Mouse (Mus musculus) spleen, postnatal 36 days (tissue): ENCODE results near the gene Tulp3.

ENCODE experiments used
- DNase-seq, 2 experiments: peaks; one replicate each; pipeline ENCODE4 v3.0.0; 2022; ENCODE audit warnings: low spot score in 2 of 2, mixed read lengths in 1 of 2

Gene Tulp3

GRCm38 (mm10) chr6:128296750-128297393 lies 58.8 kb downstream of the Tulp3 start:
- DNase-seq, result no peak

- DNase-seq, result no peak
Observed at GRCm38 (mm10) chr6:128295876-128296749, 59.5 kb downstream of the Tulp3 start.

GRCm38 (mm10) chr6:128291284-128291683 lies 64.4 kb downstream of the Tulp3 start:
- DNase-seq, result no peak

- no peak for DNase-seq
Observed at GRCm38 (mm10) chr6:128288681-128289080, 67.0 kb downstream of the Tulp3 start.

- DNase-seq, result peak in 1 of 2 experiments; percentile 7
Observed at GRCm38 (mm10) chr6:128285792-128286430, 69.7 kb downstream of the Tulp3 start.

GRCm38 (mm10) chr6:128282126-128282525 lies 73.5 kb downstream of the Tulp3 start:
- no peak for DNase-seq

- DNase-seq, result no peak
Observed at GRCm38 (mm10) chr6:128280472-128281145, 75.0 kb downstream of the Tulp3 start.

GRCm38 (mm10) chr6:128279608-128280007 lies 76.0 kb downstream of the Tulp3 start:
- DNase-seq, result no peak

GRCm38 (mm10) chr6:128279099-128279498 lies 76.6 kb downstream of the Tulp3 start:
- DNase-seq, result no peak

- no peak for DNase-seq
Observed at GRCm38 (mm10) chr6:128277132-128278085, 78.2 kb downstream of the Tulp3 start.

- DNase-seq, result no peak
Observed at GRCm38 (mm10) chr6:128276349-128276748, 79.3 kb downstream of the Tulp3 start.

GRCm38 (mm10) chr6:128275506-128276064 lies 80.1 kb downstream of the Tulp3 start:
- DNase-seq, result no peak

- no peak for DNase-seq
Observed at GRCm38 (mm10) chr6:128273507-128273906, 82.1 kb downstream of the Tulp3 start.

GRCm38 (mm10) chr6:128272754-128273153 lies 82.9 kb downstream of the Tulp3 start:
- no peak for DNase-seq
